Mouse (Mus musculus) gastrocnemius, postnatal 25 days (tissue): ENCODE measurements around the gene Izumo1. TPM values are rescaled to one million over a fixed set of nuclear protein-coding genes. Genes with fewer than 3 reads are reported as not detected.

Source experiments
- total RNA-seq, 2 experiments: library from RNA; stranded (reverse); gene quantifications; 1 replicate in 1 of 2; 2 replicates in 1 of 2; pipeline ENCODE4 v1.2.3; 2021

Izumo1 gene
- total RNA-seq, 2 experiments from 2014 or later = not detected

Other genes with a start within 250 kb of the Izumo1 start
- 10 to 100 TPM; 76.1 to 78.0 TPM for gene Snrnp70, start 226.1 kb upstream of the Izumo1 start, total RNA-seq
- 100 to 1,000 TPM in 1 of 2 experiments, 10 to 100 TPM in 1; 73.7 to 107 TPM for gene Kcna7, start 216.2 kb upstream of the Izumo1 start, total RNA-seq
- gene Ntf5, start 208.1 kb upstream of the Izumo1 start, total RNA-seq = 1 to 10 TPM; 3.9 to 6.6 TPM
- gene Lhb, start 201.0 kb upstream of the Izumo1 start, total RNA-seq = 1 to 10 TPM in 1 of 2 experiments, not detected in 1; 1.6 TPM
- gene Gys1, start 187.0 kb upstream of the Izumo1 start, total RNA-seq = 100 to 1,000 TPM; 243 to 327 TPM
- 10 to 100 TPM; 23.3 to 23.8 TPM for gene Ruvbl2, start 183.7 kb upstream of the Izumo1 start, total RNA-seq
- 100 to 1,000 TPM; 125 to 149 TPM for gene Ftl1, start 161.9 kb upstream of the Izumo1 start, total RNA-seq
- gene Bax, start 154.9 kb upstream of the Izumo1 start, total RNA-seq = 10 to 100 TPM; 15.6 to 16.9 TPM
- not detected for gene Tulp2, start 139.9 kb upstream of the Izumo1 start, total RNA-seq
- 1 to 10 TPM; 4.3 to 10.0 TPM for gene Gm45808, start 135.0 kb upstream of the Izumo1 start, total RNA-seq
- gene Dhdh, start 133.0 kb upstream of the Izumo1 start, total RNA-seq = 10 to 100 TPM; 12.3 to 12.6 TPM
- gene Nucb1, start 111.4 kb upstream of the Izumo1 start, total RNA-seq = 10 to 100 TPM; 60.8 to 73.2 TPM
- gene Ppp1r15a, start 95.5 kb upstream of the Izumo1 start, total RNA-seq = 10 to 100 TPM; 13.8 to 19.2 TPM
- 1 to 10 TPM; 7.5 to 8.5 TPM for gene Plekha4, start 95.5 kb upstream of the Izumo1 start, total RNA-seq
- gene Hsd17b14, start 66.9 kb upstream of the Izumo1 start, total RNA-seq = 1 to 10 TPM in 1 of 2 experiments, under 1 TPM in 1; 0.99 to 1.2 TPM
- 10 to 100 TPM; 56.3 to 63.9 TPM for gene Bcat2, start 51.7 kb upstream of the Izumo1 start, total RNA-seq
- gene Fgf21, start 6.3 kb upstream of the Izumo1 start, total RNA-seq = not detected
- gene Fut1, start 4.5 kb upstream of the Izumo1 start, total RNA-seq = not detected
- gene Rasip1, start 5.7 kb downstream of the Izumo1 start, total RNA-seq = 1 to 10 TPM; 6.1 to 8.5 TPM
- gene Mamstr, start 18.2 kb downstream of the Izumo1 start, total RNA-seq = 10 to 100 TPM; 39.0 to 46.1 TPM
- gene Fut2, start 44.6 kb downstream of the Izumo1 start, total RNA-seq = under 1 TPM; 0.19 to 0.61 TPM
- gene Ntn5, start 62.2 kb downstream of the Izumo1 start, total RNA-seq = under 1 TPM; 0.38 to 0.75 TPM
- under 1 TPM in 1 of 2 experiments, not detected in 1; 0.16 TPM for gene Sec1, start 72.6 kb downstream of the Izumo1 start, total RNA-seq
- gene Car11, start 78.0 kb downstream of the Izumo1 start, total RNA-seq = 10 to 100 TPM in 1 of 2 experiments, 1 to 10 TPM in 1; 4.9 to 11.2 TPM
- gene Dbp, start 83.3 kb downstream of the Izumo1 start, total RNA-seq = 100 to 1,000 TPM in 1 of 2 experiments, 10 to 100 TPM in 1; 14.3 to 121 TPM
- 100 to 1,000 TPM; 433 to 449 TPM for gene Rpl18, start 93.6 kb downstream of the Izumo1 start, total RNA-seq
- 10 to 100 TPM in 1 of 2 experiments, 1 to 10 TPM in 1; 8.5 to 12.7 TPM for gene Sphk2, start 96.2 kb downstream of the Izumo1 start, total RNA-seq
- gene Fam83e, start 99.4 kb downstream of the Izumo1 start, total RNA-seq = under 1 TPM; 0.13 to 0.29 TPM
- not detected for gene Spaca4, start 104.0 kb downstream of the Izumo1 start, total RNA-seq
- gene Lmtk3, start 161.9 kb downstream of the Izumo1 start, total RNA-seq = under 1 TPM in 1 of 2 experiments, not detected in 1; 0.19 TPM
- gene Sult2b1, start 162.9 kb downstream of the Izumo1 start, total RNA-seq = not detected
- gene Cyth2, start 192.8 kb downstream of the Izumo1 start, total RNA-seq = 10 to 100 TPM; 28.2 to 33.8 TPM
- gene Kcnj14, start 203.0 kb downstream of the Izumo1 start, total RNA-seq = under 1 TPM; 0.19 to 0.20 TPM
- gene Grwd1, start 209.1 kb downstream of the Izumo1 start, total RNA-seq = 10 to 100 TPM; 13.5 to 14.5 TPM